ENCODE assay signal across 8 mouse cellular contexts in genomic region chr16:92428197-92428950, GRCm38 (mm10). TPM values are rescaled to one million over a fixed set of nuclear protein-coding genes. Genes with fewer than 3 reads are reported as not detected.
DNase-seq lines count a peak whose midpoint lies in the region; ATAC-seq lines count a peak whose summit lies in the region.

No protein-coding gene starts in this region.

- H3K9me3 ChIP-seq in hindbrain, embryonic 13.5 days: no peaks in the 10 kb centered on the region
- no peaks in the 10 kb centered on the region for H3K9me3 ChIP-seq in hindbrain, embryonic 11.5 days (ENCODE audit: control insufficient read depth, low read length)
- H3K9me3 ChIP-seq in heart, embryonic 13.5 days: no peaks in the 10 kb centered on the region
- no peaks in the 10 kb centered on the region for H3K9me3 ChIP-seq in limb, embryonic 10.5 days (replicated peaks)
- no peaks in the 10 kb centered on the region for H3K9me3 ChIP-seq in stomach, embryonic 16.5 days (replicated peaks; ENCODE audit: control insufficient read depth, low read length)

- no peak overlapping the region for H3K4me3 ChIP-seq in hindbrain, embryonic 13.5 days
- H3K4me3 ChIP-seq in hindbrain, embryonic 11.5 days (ENCODE audit: low read depth, low read length): no peak overlapping the region
- H3K4me3 ChIP-seq in heart, embryonic 13.5 days: peak overlapping the region; percentile 26; the same call in 1 of the 2 replicates
- no peak overlapping the region for H3K4me3 ChIP-seq in limb, embryonic 10.5 days
- no peak overlapping the region for H3K4me3 ChIP-seq in stomach, embryonic 16.5 days (replicated peaks; ENCODE audit: low read length)

- H3K4me1 ChIP-seq in hindbrain, embryonic 13.5 days (replicated peaks): peaks cover 39% of the 10 kb centered on the region
- H3K4me1 ChIP-seq in hindbrain, embryonic 11.5 days (replicated peaks; ENCODE audit: control insufficient read depth, insufficient read depth, low read length): 0 out of 2 replicates have a peak, but pooled peaks cover 4% of the 10 kb centered on the region
- H3K4me1 ChIP-seq in heart, embryonic 13.5 days: peaks cover 93% of the 10 kb centered on the region
- H3K4me1 ChIP-seq in limb, embryonic 10.5 days: peaks cover 34% of the 10 kb centered on the region
- peaks cover 25% of the 10 kb centered on the region for H3K4me1 ChIP-seq in stomach, embryonic 16.5 days (ENCODE audit: control insufficient read depth, insufficient read depth, low read length)

- peak overlapping the region; percentile 23; the same call in 1 of the 2 replicates for H3K27ac ChIP-seq in hindbrain, embryonic 13.5 days
- H3K27ac ChIP-seq in hindbrain, embryonic 11.5 days (ENCODE audit: low read depth, low read length): no peak overlapping the region
- H3K27ac ChIP-seq in heart, embryonic 13.5 days (replicated peaks): peak overlapping the region; percentile 100
- 0 out of 2 replicates have a peak overlapping the region, but pooled peaks have one; percentile 42 for H3K27ac ChIP-seq in limb, embryonic 10.5 days
- H3K27ac ChIP-seq in stomach, embryonic 16.5 days (ENCODE audit: low read length): peak overlapping the region; percentile 51

- no peak overlapping the region for H3K4me2 ChIP-seq in hindbrain, embryonic 13.5 days
- H3K4me2 ChIP-seq in hindbrain, embryonic 11.5 days (replicated peaks; ENCODE audit: low read depth, low read length): no peak overlapping the region
- H3K4me2 ChIP-seq in heart, embryonic 13.5 days: peak overlapping the region; percentile 60
- H3K4me2 ChIP-seq in stomach, embryonic 16.5 days (ENCODE audit: low read depth, low read length): peak overlapping the region; percentile 16; the same call in 1 of the 2 replicates

- no peak for DNase-seq in hindbrain, embryonic 11.5 days (ENCODE audit: low spot score)
- peak; percentile 33 to 57 for DNase-seq in adrenal gland, postnatal 36 days
- no peak for DNase-seq in limb, embryonic 10.5 days (ENCODE audit: low spot score)
- DNase-seq in thymus, postnatal 10 days (ENCODE audit: low spot score in 2 of 2): no peak
- DNase-seq in spleen, adult 18-20 months: no peak

- 61% methylated on average over 19 of the region's 19 CpGs for WGBS in hindbrain, embryonic 13.5 days
- WGBS in hindbrain, embryonic 11.5 days: 71% methylated on average over 19 of the region's 19 CpGs
- 8% methylated on average over 19 of the region's 19 CpGs for whole genome bisulfite sequencing in heart, embryonic 13.5 days
- 77% methylated on average over 19 of the region's 19 CpGs for WGBS in limb, embryonic 10.5 days
- 18% methylated on average over 19 of the region's 19 CpGs for WGBS in stomach, embryonic 16.5 days

- no peaks in the 10 kb centered on the region for H3K27me3 ChIP-seq in hindbrain, embryonic 13.5 days
- H3K27me3 ChIP-seq in hindbrain, embryonic 11.5 days (ENCODE audit: control insufficient read depth, insufficient read depth, low read length): no peaks in the 10 kb centered on the region
- H3K27me3 ChIP-seq in heart, embryonic 13.5 days (replicated peaks): no peaks in the 10 kb centered on the region
- H3K27me3 ChIP-seq in limb, embryonic 10.5 days (ENCODE audit: low read depth, poor library complexity, severe bottlenecking): no peaks in the 10 kb centered on the region
- H3K27me3 ChIP-seq in stomach, embryonic 16.5 days (ENCODE audit: control insufficient read depth, insufficient read depth, low read length): 0 out of 2 replicates have a peak, but pooled peaks cover 3% of the 10 kb centered on the region

- H3K36me3 ChIP-seq in hindbrain, embryonic 13.5 days: peaks cover 17% of the 10 kb centered on the region
- H3K36me3 ChIP-seq in hindbrain, embryonic 11.5 days (ENCODE audit: control insufficient read depth, insufficient read depth, low read length): no peaks in the 10 kb centered on the region
- H3K36me3 ChIP-seq in heart, embryonic 13.5 days: peaks cover 22% of the 10 kb centered on the region
- peaks cover 7% of the 10 kb centered on the region; the same call in 1 of the 2 replicates for H3K36me3 ChIP-seq in limb, embryonic 10.5 days
- H3K36me3 ChIP-seq in stomach, embryonic 16.5 days (ENCODE audit: control insufficient read depth, insufficient read depth, low read length): no peaks in the 10 kb centered on the region

- H3K9ac ChIP-seq in hindbrain, embryonic 13.5 days: no peak overlapping the region
- no peak overlapping the region for H3K9ac ChIP-seq in hindbrain, embryonic 11.5 days (ENCODE audit: low read depth, low read length)
- H3K9ac ChIP-seq in heart, embryonic 13.5 days: peak overlapping the region; percentile 78
- H3K9ac ChIP-seq in stomach, embryonic 16.5 days (ENCODE audit: low read length): peak overlapping the region; percentile 17; the same call in 1 of the 2 replicates

- ATAC-seq in hindbrain, embryonic 13.5 days (ENCODE audit: low FRiP score): no peak
- no peak for ATAC-seq in hindbrain, embryonic 11.5 days (ENCODE audit: low FRiP score)
- peak; percentile 71; the same call in 1 of the 2 replicates for ATAC-seq in heart, embryonic 13.5 days (ENCODE audit: extremely low read depth, insufficient number of reproducible peaks, low FRiP score, low TSS enrichment)
- ATAC-seq in stomach, embryonic 16.5 days (ENCODE audit: insufficient read depth, low FRiP score): peak; percentile 70

RNA-seq across cellular contexts. Expression of gene Rcan1, which starts 42.3 kb away (rescaled TPM):
- polyA plus RNA-seq in hindbrain, embryonic 13.5 days (2015; fragmentation: Nextera tagmentation; extraction: Ambion mirVana): 56.5 and 56.6 TPM in 2 replicates
- 39.3 and 45.3 TPM in 2 replicates for polyA plus RNA-seq in hindbrain, embryonic 11.5 days (2014; fragmentation: Nextera tagmentation; extraction: Ambion mirVana)
- 10 to 100 TPM; 18.3 to 22.5 TPM for total RNA-seq in adrenal gland, postnatal 36 days (2021)
- polyA plus RNA-seq in heart, embryonic 13.5 days (2015; fragmentation: Nextera tagmentation; extraction: Ambion mirVana): 103 and 133 TPM in 2 replicates
- 26.1 and 28.0 TPM in 2 replicates for polyA plus RNA-seq in limb, embryonic 10.5 days (2016; fragmentation: Nextera tagmentation; extraction: Ambion mirVana)
- 19.6 and 21.6 TPM in 2 replicates for polyA plus RNA-seq in stomach, embryonic 16.5 days (2015; fragmentation: Nextera tagmentation; extraction: Ambion mirVana)

RNA-seq across cellular contexts. Expression of gene Clic6, which starts 57.2 kb away (rescaled TPM):
- polyA plus RNA-seq in hindbrain, embryonic 13.5 days (2015; fragmentation: Nextera tagmentation; extraction: Ambion mirVana): 4.8 and 11.5 TPM in 2 replicates
- 3.4 and 4.8 TPM in 2 replicates for polyA plus RNA-seq in hindbrain, embryonic 11.5 days (2014; fragmentation: Nextera tagmentation; extraction: Ambion mirVana)
- total RNA-seq in adrenal gland, postnatal 36 days (2021): under 1 TPM; 0.13 to 0.23 TPM
- polyA plus RNA-seq in heart, embryonic 13.5 days (2015; fragmentation: Nextera tagmentation; extraction: Ambion mirVana): 1.4 and 1.5 TPM in 2 replicates
- polyA plus RNA-seq in limb, embryonic 10.5 days (2016; fragmentation: Nextera tagmentation; extraction: Ambion mirVana): 0.64 and 0.84 TPM in 2 replicates
- polyA plus RNA-seq in stomach, embryonic 16.5 days (2015; fragmentation: Nextera tagmentation; extraction: Ambion mirVana): 17.8 and 20.3 TPM in 2 replicates

Comparison
In these comparisons a context has a peak if more than half of its experiments do, and no peak if none do; other contexts are left out.
1. ATAC-seq: peak in heart, embryonic 13.5 days (single experiment) and stomach, embryonic 16.5 days (single experiment); none in hindbrain, embryonic 13.5 days (single experiment) and hindbrain, embryonic 11.5 days (single experiment).
2. H3K4me2 ChIP-seq: peak in heart, embryonic 13.5 days (single experiment) and stomach, embryonic 16.5 days (single experiment); none in hindbrain, embryonic 13.5 days (single experiment) and hindbrain, embryonic 11.5 days (single experiment).
3. H3K9ac ChIP-seq: peak in heart, embryonic 13.5 days (single experiment) and stomach, embryonic 16.5 days (single experiment); none in hindbrain, embryonic 13.5 days (single experiment) and hindbrain, embryonic 11.5 days (single experiment).
4. DNase-seq: peak in adrenal gland, postnatal 36 days (2 of 2); none in hindbrain, embryonic 11.5 days (single experiment), limb, embryonic 10.5 days (single experiment), thymus, postnatal 10 days (0 of 2) and spleen, adult 18-20 months (0 of 2).